Mouse (Mus musculus) CH12.LX (cell line): ENCODE measurements around the gene Zdhhc8.

Source experiments
- CHD2 ChIP-seq: IDR thresholded peaks from 2 replicates; pipeline ENCODE4 v1.6.1; 2011; ENCODE audit warnings: low read length, improper control_type of control experiment
- CTCF ChIP-seq, 2 experiments: IDR thresholded peaks in 1 of 2; conservative IDR thresholded peaks in 1 of 2; 2 replicates each; pipeline ENCODE4 v1.5.1; 2011 to 2012; ENCODE audit warnings: low read depth in 2 of 2, low read length in 2 of 2, improper control_type of control experiment in 1 of 2, inconsistent platforms in 1 of 2, mild to moderate bottlenecking in 1 of 2, moderate library complexity in 1 of 2
- E2F4 ChIP-seq: IDR thresholded peaks from 2 replicates; pipeline ENCODE4 v1.6.1; 2011; ENCODE audit warnings: low read depth, low read length, improper control_type of control experiment; ENCODE audit not compliant: insufficient replicate concordance
- JUN ChIP-seq: IDR thresholded peaks from 2 replicates; pipeline ENCODE4 v1.6.1; 2011; ENCODE audit warnings: low read depth, mild to moderate bottlenecking, low read length, improper control_type of control experiment, moderate library complexity; ENCODE audit not compliant: insufficient read depth
- POLR2A ChIP-seq: IDR thresholded peaks from 2 replicates; pipeline ENCODE4 v1.6.1; 2011; ENCODE audit warnings: low read depth, mild to moderate bottlenecking, improper control_type of control experiment, low read length
- SMC3 ChIP-seq: IDR thresholded peaks from 2 replicates; pipeline ENCODE4 v1.6.1; 2011; ENCODE audit warnings: low read depth, low read length, improper control_type of control experiment
- TCF12 ChIP-seq: IDR thresholded peaks from 2 replicates; pipeline ENCODE4 v1.6.1; 2014; ENCODE audit warnings: low read depth, mild to moderate bottlenecking, inconsistent platforms, low read length, improper control_type of control experiment
- USF2 ChIP-seq: conservative IDR thresholded peaks from 2 replicates; pipeline ENCODE4 v1.6.1; 2011; ENCODE audit warnings: low read depth, low read length, improper control_type of control experiment
- ZKSCAN1 ChIP-seq: IDR thresholded peaks from 2 replicates; pipeline ENCODE4 v1.6.1; 2012; ENCODE audit warnings: low read depth, inconsistent platforms, low read length, improper control_type of control experiment, borderline replicate concordance
- ZNF384 ChIP-seq: IDR thresholded peaks from 2 replicates; pipeline ENCODE4 v1.6.1; 2012; ENCODE audit warnings: low read depth, low read length, improper control_type of control experiment, inconsistent platforms

DNA sequence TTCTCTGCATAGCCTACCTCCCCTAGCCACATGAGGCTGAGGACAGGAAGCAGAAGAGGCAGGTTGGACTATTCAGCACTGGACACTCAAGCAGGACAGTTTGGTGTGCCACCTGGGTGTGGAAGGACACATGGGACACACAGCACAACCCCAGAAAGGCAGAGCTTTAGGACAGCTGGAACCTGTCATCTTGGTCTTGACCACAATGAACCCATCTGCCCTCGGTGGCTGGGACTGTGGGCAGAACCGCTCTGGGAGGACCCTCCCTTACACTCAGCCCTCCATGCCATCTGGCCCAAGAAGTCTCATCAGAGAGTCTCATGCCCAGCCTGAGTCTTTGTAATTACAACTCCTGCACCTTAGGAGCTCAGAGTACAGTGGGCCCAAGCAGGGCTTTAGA is 34.9 kb downstream of the Zdhhc8 start:
- no peak for TF ChIP-seq TCF12
- TF ChIP-seq CTCF (conservative IDR thresholded peaks at IDR 0.05 in 1 of 2, IDR thresholded peaks at IDR 0.05 in 1 of 2; ENCODE audit: low read depth in 2 of 2, low read length in 2 of 2) = no peak
- no peak for TF ChIP-seq ZNF384
- no peak for TF ChIP-seq POLR2A
- no peak for TF ChIP-seq SMC3
- no peak for TF ChIP-seq CHD2
- no peak for TF ChIP-seq E2F4
- TF ChIP-seq JUN = no peak
- TF ChIP-seq USF2 = no peak
- TF ChIP-seq ZKSCAN1 = no peak
